Mouse (Mus musculus) 416B (cell line): ENCODE data around the gene Rnf123.
A peak's percentile ranks its signal among the peaks of the same experiment; 100 is the strongest.

Experiments
- DNase-seq: peaks from one replicate; pipeline ENCODE4 v3.0.0; 2011; ENCODE audit warnings: low read depth

Rnf123 gene

DNA sequence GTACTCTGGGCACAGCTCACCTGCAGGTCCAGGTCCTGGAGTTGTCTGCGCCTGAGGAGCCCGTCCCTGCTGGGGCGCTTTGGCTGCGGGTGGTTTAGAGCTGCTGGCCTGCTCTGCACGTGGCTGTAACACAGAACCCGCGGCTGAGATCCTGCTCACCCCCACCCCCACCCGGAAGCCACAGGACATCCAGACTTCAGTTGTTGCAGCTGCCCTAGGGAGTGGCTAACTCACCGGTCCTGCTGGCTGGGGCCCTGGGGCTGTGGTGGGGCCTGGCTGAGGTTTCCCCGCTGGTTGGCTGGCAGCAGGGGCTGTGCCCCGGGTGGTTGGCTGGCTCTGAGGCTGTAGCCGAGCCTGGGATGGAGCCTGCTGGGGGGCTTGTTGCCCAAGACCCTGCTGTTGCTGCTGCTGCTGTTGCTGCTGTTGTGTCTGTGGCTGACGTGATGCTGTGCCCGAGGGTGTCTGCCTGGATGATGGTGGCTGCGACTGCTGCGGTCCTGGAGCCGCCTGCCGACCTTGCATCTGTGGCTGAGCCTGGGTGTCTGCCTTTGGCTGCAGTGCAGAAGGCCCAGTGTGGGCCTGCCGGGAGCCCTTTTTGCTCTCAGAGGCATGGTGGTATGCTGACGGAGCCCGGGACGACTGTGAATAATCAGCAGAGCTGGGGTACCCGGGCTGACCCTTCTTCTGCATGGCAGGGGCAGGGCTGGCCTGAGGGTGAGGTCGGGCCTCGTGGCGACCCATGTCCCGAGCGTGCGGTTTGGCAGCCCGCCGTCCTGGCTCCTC lies 21.8 kb upstream of the Rnf123 start:
- DNase-seq: peak; percentile 82

DNA sequence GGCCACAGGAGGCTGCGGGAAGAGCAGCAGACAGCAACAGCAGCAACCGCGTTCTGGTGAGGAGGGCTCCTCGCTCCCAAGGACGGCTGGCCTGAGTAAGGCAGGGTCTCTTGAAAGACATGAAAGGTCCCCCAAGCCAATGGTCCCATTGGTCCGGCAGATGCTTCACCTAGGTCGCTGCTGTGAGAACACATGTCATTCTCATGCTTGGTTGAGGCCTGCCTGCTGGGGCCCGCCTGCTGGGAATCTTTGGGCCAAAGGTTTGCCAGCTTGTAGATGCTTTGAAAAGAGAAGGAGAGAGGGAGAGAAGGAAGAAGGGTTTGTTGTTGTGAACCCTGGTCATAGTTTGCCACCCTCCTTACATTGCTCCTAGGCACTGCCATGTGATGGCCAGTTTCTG lies 16.5 kb upstream of the Rnf123 start:
- DNase-seq: no peak

DNA sequence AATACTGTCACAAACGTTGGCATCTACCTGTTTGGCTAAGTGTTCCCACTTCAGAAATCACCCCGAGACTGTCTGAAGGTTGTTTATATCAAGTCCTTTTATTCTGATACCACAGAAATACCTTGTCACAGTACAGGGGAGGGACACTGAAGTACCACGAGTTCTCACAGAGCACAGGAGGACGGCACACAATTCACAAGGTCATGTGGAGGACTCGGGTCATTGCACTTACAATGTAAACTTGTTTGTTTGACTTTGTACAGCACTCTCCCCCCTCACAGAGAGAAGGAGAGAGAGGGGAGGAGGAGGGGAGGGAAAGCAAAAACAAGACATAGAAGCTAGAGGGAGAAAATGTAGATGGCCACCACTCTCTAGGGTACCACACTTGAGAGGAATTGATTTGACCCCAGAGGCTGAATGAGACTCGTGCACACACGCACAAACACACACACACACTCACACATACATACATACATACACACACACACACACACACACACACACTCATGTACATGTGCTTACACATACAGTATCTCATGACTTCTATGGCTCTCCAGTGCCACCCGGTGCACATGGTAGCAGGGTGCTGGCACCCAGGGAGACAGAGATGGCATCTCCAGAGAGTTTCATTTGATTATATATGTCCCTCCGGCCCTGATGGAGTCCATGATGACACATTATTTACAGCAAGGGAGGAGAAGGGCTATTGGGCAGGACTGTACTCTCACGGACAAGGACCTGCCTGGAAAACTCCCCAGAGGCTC lies 13.0 kb upstream of the Rnf123 start:
- DNase-seq: no peak

- DNase-seq: peak; percentile 87
These were observed 12.4 kb upstream of the Rnf123 start for GRCm38 (mm10) chr9:108095518-108095917.

- DNase-seq: peak; percentile 57
These were observed 11.9 kb upstream of the Rnf123 start for GRCm38 (mm10) chr9:108094998-108095411.

- peak; percentile 97 for DNase-seq
These were observed 11.2 kb upstream of the Rnf123 start, which contains the start of gene Apeh for GRCm38 (mm10) chr9:108094184-108094941. Gene Apeh (minus strand): TSS chr9:108094606.

DNA sequence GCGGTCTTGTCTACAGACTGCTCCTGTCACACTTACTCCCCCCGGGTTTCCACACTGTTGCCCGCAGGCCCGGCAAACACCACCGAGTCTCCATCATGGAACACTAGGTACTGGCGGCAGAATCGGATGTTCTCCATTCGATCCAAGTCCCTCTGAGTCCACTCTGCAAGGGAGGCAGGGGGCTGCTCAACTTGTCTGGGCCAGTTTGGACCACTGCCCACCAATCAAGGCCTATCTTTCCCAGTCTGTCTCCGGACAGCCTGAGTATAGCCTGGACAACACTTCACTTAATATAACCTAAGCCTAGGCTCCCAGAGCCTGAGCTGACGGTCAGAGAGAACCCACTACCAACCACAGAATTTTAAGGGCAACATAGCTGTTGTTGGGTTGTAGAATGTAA lies 10.4 kb upstream of the Rnf123 start:
- DNase-seq: peak; percentile 7

- no peak for DNase-seq
These were observed 7.5 kb upstream of the Rnf123 start for GRCm38 (mm10) chr9:108090611-108091120.

- no peak for DNase-seq
These were observed 2.1 kb upstream of the Rnf123 start for GRCm38 (mm10) chr9:108085261-108085660.

- no peak for DNase-seq
These were observed 415 bp upstream of the Rnf123 start for GRCm38 (mm10) chr9:108083561-108083960.

GRCm38 (mm10) chr9:108082549-108082948 lies 597 bp downstream of the Rnf123 start:
- no peak for DNase-seq

DNA sequence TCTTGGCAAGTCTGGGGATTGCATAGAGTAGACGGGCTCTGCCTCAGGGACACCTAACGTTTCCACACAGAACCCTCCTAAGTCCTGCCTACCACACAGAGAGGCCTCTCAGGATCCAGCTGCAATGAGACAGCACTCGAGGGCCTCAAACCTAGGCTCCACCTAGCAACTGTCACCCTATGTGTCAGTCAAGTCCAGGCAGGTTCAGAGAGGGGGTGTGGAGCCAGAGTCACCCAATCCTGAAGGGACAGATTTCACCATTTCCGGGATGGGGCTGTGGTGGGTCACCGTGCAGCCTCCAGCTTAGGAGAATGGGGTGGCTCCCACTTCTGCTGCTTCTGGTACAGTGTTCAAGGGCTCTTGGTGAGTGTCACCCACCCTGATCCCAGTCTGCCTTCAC lies 3.0 kb downstream of the Rnf123 start, which contains the start of gene Mst1:
Gene Mst1 (plus strand): TSS at position 269 of the 400 bp plus-strand sequence.
- DNase-seq: peak; percentile 73

DNA sequence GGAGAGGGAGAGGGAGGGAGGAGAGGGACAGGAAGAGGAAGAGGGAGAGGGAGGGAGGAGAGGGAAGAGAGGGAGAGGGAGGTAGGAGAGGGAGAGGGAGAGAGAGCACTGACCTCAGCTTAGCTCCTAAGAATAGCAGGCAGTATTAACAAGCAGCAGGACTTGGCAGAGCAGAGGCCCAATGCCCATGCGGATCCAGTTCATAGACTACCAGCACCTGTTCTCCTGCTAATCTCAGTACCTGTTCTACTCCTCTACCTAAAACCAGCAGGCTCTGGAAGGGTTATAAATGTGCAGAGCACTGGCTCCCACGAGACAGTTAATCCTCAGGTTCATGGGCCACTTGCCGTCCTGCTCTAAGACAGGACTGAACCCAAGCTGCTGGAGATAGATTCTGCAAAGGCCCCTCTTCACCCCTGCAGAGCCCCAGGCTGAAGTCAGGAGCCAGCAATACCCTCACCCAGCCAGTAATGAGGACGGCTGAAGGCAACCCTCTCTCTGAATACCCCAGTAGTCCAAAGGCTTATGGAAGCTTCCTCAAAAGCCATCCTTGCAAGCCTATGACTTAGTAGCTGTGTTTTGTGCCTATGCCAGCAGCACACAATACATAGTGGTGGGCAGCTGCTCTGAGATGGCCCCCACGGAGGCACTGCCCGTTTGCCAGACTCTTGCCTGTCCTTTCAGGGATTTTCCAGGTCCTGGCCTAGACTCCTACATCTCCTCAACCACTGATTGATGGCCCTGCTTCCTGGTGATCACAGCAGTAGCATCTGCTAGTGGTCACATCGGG lies 9.8 kb downstream of the Rnf123 start:
- no peak for DNase-seq

GRCm38 (mm10) chr9:108072481-108072924 lies 10.6 kb downstream of the Rnf123 start:
- DNase-seq: no peak

- no peak for DNase-seq
These were observed 11.3 kb downstream of the Rnf123 start for GRCm38 (mm10) chr9:108071801-108072200.

DNA sequence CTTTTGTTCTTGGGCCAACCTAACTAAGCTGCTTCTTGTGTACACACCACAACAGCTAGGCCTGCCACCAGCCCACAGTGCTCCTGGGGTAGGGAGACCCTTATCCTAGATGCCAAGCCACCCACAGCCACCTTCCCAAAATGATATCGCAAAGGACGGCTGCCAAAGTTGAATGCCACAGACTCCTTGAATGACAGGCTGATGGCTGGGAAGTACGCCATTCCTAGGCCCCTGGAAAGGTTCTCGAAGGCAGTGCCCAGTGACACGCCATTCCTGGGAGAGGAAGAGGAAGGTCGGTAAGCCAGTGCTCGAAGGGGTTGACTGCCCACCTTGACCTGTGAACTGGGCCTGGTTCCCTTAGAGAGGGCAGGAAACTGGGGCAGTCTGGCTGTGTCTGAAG lies 13.6 kb downstream of the Rnf123 start:
- no peak for DNase-seq

DNA sequence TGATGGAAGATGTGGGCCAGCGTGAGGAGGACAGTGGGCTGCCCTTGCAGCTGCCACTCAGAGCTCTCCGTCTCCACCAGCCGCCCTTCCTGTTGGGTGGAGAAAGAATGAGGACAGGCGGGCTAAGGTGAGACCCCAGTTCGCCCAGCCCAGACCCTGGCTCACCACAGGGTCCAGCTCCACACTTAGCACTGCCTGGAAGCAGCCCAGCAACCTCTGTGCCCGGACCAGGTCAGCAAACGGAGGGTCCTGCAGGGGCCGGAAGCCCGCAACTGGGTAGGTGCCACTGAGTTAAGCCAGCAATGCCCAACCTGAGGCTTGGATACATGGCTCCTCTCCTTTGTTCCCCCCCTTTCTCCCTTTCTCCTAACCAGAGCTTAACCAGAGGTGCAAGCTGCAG lies 14.1 kb downstream of the Rnf123 start:
- DNase-seq: no peak

DNA sequence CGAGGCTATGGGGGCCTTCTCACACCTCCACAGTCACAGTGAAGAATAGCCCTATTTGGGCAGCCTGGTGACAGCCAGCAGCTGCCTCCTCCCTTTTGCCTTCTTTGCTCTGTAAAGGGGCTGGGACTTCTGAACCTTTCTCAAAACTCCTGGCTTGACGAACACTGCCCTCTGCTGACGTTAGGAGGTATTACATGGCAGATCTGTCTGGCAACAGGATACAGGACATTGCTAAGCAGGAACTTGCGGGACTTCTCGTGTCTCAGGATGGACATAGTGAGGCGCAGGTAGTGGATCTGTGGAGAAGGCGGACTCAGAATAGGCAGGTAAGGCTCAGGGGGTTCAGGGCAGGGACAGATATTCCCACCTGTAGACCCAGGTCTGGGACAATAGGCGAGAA lies 15.2 kb downstream of the Rnf123 start:
- peak; percentile 89 for DNase-seq

DNA sequence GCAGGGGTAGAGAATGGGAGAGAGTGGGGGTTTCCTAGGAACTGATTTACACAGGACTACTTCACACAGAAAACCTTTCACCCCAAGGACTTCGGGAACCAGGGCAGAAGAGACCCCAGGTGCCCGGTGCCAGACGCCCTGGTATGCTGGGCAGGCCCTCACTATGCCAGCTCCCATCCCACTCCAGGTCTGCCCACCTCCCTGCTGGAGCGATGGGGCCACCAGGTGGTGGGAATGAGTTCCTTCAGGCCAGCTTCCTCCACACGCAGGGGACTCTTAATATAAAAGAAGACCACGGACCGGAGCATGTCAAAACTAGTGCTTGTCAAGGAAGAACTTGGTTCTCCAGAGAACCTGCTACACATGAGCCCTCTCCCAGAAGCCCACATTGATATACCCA lies 15.9 kb downstream of the Rnf123 start:
- DNase-seq: no peak

- peak; percentile 76 for DNase-seq
These were observed 17.6 kb downstream of the Rnf123 start for GRCm38 (mm10) chr9:108065491-108066011.

- no peak for DNase-seq
These were observed 19.8 kb downstream of the Rnf123 start for GRCm38 (mm10) chr9:108063361-108063760.
